Mouse (Mus musculus) layer of hippocampus, postnatal 25 days (tissue): ENCODE data around the gene Fyn. TPM values are rescaled to one million over a fixed set of nuclear protein-coding genes. Genes with fewer than 3 reads are reported as not detected.

Experiments used
- DNase-seq, 2 experiments: peaks; one replicate each; pipeline ENCODE4 v3.0.0; 2022; ENCODE audit warnings: mixed read lengths in 2 of 2, low spot score in 1 of 2; ENCODE audit errors: extremely low spot score in 1 of 2
- total RNA-seq, 2 experiments: library from RNA; stranded (reverse); gene quantifications; 2 replicates each; pipeline ENCODE4 v1.2.3; 2021

Gene Fyn
- total RNA-seq, 2 experiments from 2014 or later = 166 to 174 TPM

DNA sequence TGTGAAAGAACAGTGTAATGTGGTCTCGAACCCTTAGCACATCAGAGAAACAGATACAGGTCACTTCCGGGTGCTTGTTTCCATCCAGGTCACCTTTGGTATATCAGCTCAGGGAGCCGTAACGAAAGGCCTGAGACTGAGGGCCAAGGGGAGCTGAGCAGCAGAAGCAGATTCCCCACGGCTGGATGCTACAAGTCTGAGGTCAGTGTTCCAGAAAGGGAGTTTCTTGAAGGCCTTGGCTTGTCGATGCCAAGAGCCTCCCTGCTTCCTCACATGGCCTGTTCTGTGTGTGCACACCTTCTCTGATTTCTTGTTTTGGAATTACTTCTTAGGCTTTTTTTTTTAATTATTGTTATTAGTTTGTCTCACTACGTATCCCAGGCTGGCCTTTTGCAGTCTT, 99.2 kb downstream of the Fyn start:
- DNase-seq = no peak

DNA sequence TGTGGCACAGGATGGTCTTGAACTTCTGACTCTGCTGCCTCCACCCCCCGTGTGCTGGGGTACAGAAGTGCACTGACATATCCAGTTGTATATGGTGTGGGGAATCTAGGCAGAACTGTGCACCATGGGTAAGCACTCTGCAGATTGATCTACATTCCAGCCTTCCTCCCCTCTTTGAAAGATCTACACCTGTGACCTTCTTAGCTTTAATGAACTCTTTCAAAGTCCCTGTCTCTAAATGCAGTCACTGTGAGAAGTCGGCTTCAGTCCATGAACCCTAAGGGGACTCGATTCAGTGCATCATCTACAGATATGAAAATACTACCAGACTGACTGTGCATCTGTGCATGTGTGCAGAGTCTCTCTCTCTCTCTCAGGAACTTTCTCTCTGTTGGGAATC, 99.9 kb downstream of the Fyn start:
- DNase-seq = no peak

DNA sequence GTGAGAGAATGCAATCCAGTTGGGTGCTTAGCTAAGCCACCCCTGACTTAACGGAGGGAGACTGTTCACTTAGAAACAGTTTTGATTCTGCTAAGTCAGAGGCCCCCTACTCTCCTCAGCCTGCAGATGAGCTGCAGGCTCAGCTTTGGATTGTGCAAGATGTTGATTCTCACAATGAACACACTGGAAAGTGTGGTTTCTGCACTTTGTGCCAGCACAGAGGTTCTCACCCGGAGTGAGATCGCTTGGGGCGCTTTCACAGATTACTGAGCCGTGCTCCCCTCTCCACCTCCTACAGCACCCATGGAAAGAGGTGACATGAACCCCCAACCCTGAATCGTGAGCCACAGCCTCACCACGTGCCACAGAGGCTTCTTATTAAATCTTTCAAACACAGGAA, 100.7 kb downstream of the Fyn start:
- DNase-seq = no peak

GRCm38 (mm10) chr10:39470321-39470720, 101.7 kb downstream of the Fyn start:
- no peak for DNase-seq

DNA sequence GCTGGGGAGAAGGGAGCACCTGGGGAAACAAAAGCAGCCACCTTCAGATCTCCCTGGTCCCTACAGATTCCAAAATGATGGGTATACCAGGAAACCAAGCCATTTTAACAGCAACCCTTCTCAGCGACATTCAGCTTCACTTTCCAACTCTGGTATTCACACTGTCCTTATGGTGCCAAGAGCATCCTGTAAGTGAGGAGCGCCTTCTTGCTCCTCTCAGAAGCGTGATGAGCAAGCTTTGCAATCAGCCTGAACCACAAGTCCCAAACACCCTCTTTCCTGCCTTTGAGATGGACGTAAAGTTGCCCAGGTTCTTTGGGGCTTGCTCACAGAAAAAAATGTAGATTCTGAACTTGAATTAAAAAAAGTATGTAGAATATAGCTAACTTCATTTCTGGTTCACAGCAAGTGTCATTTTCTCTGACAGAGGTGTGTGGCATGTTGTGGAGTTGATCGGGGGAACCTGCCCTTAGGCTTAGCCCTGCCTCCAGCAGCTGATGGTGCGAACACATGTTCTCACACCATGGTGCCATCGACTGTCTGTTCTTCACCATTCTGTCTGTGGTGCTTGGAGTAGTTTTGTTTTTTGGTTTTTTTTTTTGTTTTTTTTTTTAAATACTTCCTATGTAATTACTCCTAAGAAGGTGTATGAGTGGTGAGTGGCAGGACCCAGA, 102.5 kb downstream of the Fyn start:
- no peak for DNase-seq

- DNase-seq = no peak
Measured at GRCm38 (mm10) chr10:39471714-39472531, 103.3 kb downstream of the Fyn start.

DNA sequence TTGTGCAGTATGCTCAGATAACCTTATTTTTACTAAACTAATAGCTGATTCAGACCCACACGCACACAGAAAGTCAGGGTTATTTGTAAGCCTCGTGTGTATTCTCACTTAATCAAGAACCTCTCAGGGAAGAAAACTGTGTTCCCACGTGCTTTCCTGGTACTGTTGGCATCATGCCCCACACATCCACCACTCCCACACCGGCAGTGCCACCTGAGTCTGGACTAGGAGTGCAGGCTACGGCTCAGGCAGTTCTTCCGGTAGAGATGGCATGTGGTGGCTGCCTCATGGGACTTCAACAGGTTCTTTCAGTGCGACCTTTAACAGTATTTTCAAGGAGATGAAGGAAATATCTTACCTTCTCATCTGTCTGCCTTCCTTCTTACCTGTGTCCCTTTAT, 104.3 kb downstream of the Fyn start:
- DNase-seq = no peak

DNA sequence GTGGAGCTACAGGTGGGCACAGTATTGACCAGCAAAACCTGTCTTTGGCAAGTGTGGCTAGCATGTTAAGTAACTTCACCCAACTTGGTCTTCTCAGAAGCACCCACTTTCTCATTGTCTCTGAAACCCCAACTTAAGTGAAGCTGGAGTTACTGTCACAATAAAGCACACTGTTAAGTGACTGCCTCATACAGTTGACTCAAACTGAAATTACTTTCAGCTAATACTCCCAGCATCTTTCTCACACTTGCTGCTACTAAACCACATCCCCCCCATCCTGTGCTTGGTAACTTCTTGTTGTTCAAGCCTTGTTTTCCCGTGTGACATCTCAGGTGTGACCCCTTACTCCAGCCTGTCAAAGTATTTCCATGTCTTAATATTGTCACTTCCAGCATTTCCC, 110.7 kb downstream of the Fyn start:
- DNase-seq = no peak

DNA sequence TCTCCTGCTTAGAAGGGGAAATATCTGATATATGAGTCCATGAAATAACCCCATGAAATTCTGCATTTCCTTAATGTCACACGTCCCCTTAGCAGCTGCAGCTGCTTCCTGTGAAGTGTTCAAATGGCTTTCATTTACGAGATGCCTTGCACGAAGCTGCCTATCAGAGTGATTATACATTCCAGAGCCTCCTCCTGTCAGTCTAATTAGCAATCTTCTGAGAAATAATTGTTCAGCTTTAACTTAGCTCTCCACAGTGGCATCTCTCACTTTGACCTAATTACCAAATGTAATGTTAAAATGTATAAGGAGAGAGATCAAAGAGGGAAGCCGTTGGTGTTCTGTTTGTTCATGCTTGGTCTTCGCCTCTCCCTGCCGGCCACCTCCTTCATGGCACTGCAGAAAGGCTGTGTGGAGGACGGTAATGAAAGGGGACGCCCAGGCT, 115.7 kb downstream of the Fyn start:
- no peak for DNase-seq

- DNase-seq = no peak
Measured at GRCm38 (mm10) chr10:39484892-39485291, 116.2 kb downstream of the Fyn start.

GRCm38 (mm10) chr10:39485939-39486338, 117.3 kb downstream of the Fyn start:
- DNase-seq = no peak

- no peak for DNase-seq
Measured at GRCm38 (mm10) chr10:39486501-39487450, 118.1 kb downstream of the Fyn start.

DNA sequence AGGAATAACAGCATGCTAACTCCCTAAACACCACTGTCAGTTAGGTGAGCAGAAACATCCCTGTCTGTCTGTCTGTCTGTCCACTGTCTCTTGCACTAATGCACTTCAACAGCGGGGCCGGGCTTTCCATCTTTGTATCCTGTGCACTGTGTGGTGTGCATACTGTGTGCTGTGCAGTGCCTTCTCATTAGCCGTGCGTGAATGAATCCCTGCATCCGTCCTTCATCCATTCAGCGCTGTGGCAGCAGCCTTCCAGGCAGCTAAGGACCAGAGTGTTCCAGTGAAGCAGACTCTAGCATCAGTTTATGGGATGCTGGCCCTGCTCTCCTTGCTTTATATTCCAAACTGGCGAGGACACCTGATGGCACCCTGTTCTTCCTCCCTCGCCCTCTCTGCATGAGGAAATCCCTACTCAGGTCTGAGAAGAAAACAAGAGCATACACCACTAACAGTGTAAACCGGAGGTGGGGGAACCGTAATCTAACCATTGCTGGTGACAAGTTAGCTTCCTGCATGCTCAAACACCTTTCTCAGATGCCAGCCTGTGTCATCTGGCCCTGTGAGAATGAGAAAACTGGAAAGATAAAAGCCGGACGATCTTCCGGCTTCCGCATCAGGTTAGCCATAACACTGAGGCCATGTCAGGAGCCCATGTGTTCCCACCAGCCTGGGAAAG, 119.2 kb downstream of the Fyn start:
- DNase-seq = no peak

- no peak for DNase-seq
Measured at GRCm38 (mm10) chr10:39488542-39488941, 119.9 kb downstream of the Fyn start.

DNA sequence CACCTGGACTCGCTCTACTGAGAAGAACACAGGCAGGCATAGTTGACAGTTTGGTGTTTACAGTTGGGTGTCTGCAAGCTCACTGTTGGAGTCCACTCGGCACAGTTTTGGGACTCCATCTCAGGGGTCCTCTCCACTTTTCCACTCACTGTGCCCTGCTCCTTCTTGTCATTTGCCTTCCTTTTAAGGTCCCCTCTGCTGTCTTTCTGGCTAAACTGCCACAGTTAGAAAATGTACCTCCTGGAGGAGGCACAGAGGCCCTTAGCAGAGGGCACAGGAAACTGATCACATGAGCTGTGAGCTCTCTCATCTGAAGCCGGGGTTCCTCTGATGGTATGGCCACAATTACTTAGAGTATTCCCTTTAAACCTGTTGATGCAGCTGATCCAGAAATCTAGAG, 120.3 kb downstream of the Fyn start:
- DNase-seq = no peak

DNA sequence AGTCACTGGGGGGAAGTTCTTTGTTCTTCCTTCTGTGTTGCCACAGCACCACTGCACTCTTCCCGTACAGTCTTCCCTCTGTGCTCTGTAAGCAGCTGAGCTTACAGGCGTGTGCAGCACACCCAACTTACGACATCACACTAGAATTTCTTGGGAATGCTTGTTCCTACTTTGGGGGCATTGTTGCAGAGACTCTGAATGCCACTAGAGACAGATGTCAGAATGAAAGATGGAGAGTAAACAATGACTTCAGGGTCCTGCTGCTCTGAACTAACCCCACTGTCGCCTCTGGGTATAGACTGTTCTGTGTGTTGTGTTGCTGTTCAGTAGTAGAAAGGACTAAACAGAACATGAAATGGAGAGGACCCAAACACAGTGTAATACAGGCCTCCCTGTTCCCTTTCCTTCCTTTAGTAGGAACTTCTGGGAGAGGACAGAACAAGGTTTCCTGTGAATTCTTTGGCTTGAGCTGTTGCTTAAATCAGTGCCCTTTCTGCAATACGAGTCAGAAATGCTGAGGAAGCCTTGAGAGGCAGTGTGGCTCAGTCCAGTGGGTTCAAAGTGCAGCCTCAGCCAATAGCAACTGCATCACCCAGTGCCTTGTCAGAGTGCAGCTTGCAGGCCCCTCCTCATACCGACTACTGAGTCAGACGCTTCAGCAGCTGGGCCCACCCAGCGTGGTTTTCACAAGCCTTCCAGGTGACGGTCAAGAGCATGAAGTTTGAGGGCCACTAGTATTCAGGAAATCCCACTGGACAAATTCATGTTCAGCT, 121.9 kb downstream of the Fyn start:
- DNase-seq = no peak

GRCm38 (mm10) chr10:39492146-39492545, 123.5 kb downstream of the Fyn start:
- DNase-seq = no peak

DNA sequence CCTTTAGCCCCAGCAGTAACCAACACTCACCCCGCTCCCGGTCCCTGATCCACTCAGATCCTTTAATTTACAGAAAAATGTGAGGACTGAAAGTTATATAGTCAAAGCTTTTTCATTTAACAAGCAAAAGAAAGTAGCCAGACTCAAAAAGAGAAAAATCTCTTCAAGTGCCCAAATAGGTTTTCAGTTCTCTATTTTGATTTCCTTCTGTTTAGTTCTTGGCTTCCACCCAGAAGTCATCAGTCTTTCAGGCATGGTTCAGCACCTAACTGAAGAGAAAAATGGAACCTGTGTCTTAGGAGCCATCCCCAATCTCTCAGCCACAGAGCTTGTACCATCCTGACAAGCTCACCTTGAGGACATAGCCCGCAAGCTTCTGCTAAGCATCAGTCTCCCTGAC, 124.4 kb downstream of the Fyn start:
- no peak for DNase-seq

GRCm38 (mm10) chr10:39498641-39499040, 130.0 kb downstream of the Fyn start:
- no peak for DNase-seq

DNA sequence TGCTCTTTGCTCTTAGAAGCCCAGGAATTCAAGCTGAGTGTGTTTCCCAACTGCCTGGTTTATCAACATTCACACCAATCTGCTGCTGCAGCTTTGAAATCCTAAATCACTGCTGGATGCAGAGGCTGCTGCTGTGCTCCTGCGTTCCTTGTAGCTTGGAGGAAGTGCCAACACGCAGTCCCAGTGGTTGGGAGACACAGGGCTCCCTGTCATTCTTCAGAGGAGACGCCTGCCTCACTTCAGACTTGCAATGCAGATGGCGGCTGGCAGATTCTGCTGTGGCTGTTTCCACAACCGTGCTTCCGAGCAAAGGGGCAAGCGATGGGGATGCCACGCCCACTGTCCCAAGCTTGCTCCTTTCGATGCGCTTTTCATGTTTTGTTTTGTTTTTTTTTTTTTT, 132.9 kb downstream of the Fyn start:
- DNase-seq = no peak
